Mouse (Mus musculus): ENCODE measurements around the gene Gemin5.
"Not testable (repeated sequence)": the region's sequence is repeated elsewhere in the genome, so short reads cannot be mapped to it uniquely, and the experiment has no call there.

Gene Gemin5

GRCm38 (mm10) chr11:58168167-58168915, at the start of gene Gemin5:
Gemin5 (minus strand) TSS chr11:58168539.
- DNase-seq (ENCODE audit: low spot score in 2 of 2) = peak; percentile 81 to 83

DNA sequence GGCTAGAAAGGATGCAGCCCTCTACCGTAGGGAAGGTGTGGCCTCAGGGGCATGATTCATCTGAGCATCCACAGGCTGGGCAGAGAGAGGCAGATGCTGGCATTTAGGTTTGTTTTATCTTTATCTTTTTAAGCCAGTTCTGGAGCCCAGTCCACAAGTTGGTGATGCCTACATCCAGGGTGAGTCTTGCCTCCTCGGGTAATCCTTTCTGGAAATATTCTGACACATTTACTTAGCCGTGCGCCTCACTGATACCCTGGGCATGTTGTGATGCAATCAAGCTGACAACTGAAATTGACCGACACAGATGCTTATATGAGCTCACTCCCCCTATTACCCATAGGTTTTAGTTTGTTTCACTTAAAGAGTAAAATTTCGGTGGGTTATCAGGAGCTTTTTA, 48.5 kb upstream of the Gemin5 start:
- no peak for DNase-seq (ENCODE audit: low spot score in 2 of 2)

DNA sequence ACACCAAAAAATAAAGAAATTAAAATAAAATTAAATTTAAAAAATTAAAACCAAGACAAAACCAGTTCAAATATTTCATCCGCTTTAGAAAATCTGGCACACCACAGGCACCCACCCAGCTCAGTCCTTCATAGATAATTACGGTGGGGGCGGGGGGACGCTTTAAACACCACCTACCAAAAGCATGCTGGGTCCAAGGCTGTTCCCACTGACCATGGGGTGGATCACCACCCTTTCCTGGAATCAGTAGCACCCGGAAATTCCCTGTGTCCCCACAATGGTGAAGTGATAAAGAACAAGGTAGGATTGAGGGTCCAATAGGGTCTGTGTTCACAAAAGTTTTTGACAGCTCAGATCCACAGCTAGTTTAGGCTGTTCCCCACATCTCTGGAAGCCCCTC, 47.5 kb upstream of the Gemin5 start:
- no peak for DNase-seq (ENCODE audit: low spot score in 2 of 2)

GRCm38 (mm10) chr11:58215049-58215430, 46.7 kb upstream of the Gemin5 start:
- not testable (repeated sequence) for DNase-seq (ENCODE audit: low spot score in 2 of 2)

DNA sequence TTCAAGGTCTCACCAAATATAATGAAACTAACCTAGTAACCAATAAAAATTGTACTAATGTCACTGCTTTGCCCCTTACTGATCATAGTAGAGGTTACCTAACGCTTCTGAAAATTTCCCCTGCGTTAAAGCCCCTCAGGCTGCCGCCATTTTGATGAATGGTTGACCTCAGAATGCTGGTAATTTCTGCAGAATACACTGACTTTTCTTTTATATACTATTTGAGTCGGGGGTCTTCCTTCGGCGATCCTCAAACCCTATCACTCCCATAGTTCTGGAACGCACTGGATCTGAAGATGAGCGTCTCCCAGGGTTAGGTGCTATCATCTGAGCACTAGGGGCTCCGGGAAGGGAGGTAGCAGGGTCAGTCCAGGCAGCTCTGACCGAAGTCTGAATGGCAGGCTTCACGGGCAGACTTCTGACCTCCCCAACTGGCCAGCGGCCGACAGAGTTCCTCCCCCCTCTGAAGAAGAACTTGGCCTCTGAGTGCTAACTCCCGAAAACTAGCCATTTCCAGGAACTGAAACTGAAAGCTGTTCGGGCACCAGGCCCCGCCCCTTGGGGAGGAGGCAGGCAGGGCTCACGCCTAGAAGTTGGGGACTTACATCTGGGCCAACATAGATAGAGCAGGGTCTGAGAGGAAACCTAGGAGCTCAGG, 46.2 kb upstream of the Gemin5 start:
- DNase-seq (ENCODE audit: low spot score in 2 of 2) = peak; percentile 73 to 82

- DNase-seq (ENCODE audit: low spot score in 2 of 2) = no peak
Measured at GRCm38 (mm10) chr11:58213673-58214342, 45.5 kb upstream of the Gemin5 start.

GRCm38 (mm10) chr11:58211682-58212067, 43.3 kb upstream of the Gemin5 start:
- DNase-seq (ENCODE audit: low spot score in 2 of 2) = no peak

GRCm38 (mm10) chr11:58211062-58211681, 42.8 kb upstream of the Gemin5 start:
- DNase-seq (ENCODE audit: low spot score in 2 of 2) = no peak

DNA sequence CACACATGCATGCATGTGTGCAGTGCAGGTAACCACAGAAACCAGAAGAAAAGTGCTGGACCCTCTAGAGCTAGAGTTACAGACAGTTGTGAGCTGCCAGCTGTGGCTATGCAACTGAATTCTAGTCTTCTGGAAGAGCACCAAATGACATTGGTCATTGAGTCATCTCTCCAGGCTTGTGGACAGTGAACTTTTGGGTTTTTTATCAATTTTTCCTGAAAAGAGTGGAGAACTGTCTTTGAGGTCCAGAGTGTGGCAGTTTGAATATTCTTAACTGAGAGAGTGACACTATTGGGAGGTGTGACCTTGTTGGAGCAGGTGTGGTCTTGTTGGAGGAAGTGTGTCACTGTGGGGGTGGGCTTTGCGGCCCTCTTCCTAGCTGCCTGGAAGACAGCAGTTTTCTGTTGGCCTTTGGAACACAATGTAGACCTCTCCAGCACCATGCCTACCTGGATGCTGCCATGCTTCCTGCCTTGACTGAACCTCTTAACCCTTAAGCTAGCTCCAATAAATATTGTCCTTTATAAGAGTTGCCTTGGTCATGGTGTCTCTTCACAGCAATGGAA, 42.1 kb upstream of the Gemin5 start:
- no peak for DNase-seq (ENCODE audit: low spot score in 2 of 2)

DNA sequence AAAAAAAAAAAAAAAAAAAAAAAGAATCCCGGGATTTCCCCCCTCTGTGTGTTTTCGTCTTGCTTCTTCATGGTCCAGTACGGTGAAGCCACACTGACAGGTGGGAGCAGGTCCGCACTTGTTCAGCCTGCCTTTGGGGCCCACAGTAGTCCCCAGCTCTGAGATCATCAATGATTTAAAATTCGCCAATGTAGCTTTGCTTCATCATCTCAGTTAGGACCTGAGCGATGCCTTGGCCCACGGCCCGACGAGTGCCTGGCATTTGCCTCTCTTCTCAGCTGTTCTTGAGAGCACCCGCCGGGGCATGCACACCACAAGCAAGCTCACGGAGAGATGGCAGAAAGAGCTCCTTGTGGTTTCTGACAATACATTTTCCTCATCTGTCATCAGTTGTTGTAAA, 32.7 kb upstream of the Gemin5 start:
- DNase-seq (ENCODE audit: low spot score in 2 of 2) = no peak

- no peak for DNase-seq (ENCODE audit: low spot score in 2 of 2)
Measured at GRCm38 (mm10) chr11:58200226-58200625, 31.9 kb upstream of the Gemin5 start.

DNA sequence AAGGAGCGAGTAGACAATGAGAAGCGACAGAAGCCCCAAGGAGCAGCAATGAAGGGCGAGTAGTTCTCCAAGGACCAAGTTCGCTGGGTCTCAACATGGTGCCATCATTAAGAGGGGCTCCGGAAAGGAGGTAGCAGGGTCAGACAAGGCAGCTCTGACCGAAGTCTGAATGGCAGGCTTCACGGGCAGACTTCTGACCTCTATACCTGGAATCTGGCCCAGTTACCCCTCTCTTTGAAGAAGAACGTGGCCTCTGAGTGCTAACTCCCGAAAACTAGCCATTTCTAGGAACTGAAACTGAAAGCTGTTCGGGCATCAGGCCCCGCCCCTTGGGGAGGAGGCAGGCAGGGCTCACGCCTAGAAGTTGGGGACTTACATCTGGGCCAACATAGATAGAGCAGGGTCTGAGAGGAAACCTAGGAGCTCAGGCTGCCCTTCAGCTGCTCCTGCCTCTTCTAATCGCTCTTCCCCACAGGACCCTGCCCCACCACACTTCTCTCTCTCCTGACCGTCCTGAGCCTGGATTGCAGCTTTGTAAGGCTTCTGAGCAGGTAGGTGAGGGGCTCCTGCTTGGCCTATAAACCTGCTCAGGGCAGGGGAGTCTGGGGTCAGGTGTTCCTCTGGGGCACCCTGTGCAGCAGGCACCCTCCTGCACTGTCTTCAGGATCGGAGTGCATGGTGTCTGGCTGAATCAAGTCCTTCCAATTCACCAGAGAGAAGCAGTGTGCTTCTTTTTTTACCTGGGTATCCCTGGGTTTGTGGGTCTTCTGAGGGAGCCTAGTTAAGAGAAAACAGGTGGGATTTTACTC, 31.1 kb upstream of the Gemin5 start, which contains the start of the genes Igtp and Irgm2:
Gene Igtp, plus strand, starts transcription at position 328 of the 809 bp plus-strand sequence.
Gene Irgm2, plus strand, starts transcription at position 390 of the 809 bp plus-strand sequence.
- DNase-seq (ENCODE audit: low spot score in 2 of 2) = peak; percentile 67 to 72

GRCm38 (mm10) chr11:58198663-58199062, 30.3 kb upstream of the Gemin5 start:
- DNase-seq (ENCODE audit: low spot score in 2 of 2) = no peak

DNA sequence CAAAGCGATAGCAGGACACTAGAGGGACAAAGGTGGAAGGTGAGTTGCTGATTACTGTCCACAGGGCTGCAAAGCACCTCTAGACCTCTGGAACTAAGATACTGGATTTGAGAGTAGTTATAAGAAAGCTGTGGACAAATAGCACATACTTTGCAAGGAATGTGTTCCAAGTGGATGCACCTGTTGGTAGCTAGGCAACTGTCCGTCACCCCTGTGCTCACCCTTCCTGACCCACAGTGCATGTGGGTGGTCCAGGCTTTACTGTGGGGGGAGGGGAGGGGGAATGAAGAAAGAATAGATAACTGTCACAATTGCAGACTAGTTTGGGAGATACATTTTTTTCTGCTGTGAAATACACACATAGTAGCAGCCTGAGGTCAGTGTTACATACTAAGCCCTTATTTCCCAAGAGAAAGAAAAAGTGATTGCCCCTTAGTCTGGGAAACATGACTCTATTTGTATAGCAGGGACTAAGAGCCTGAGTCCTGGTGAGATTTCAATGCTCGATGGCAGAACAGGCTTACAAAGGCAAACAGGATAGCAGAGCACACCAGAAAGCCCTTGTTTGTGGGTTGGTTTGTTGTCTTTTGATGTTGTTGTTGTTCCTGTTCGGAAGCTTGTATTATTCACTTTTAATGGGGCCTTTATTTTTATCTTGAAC, 25.7 kb upstream of the Gemin5 start:
- DNase-seq (ENCODE audit: low spot score in 2 of 2) = no peak

GRCm38 (mm10) chr11:58193326-58193725, 25.0 kb upstream of the Gemin5 start:
- no peak for DNase-seq (ENCODE audit: low spot score in 2 of 2)

DNA sequence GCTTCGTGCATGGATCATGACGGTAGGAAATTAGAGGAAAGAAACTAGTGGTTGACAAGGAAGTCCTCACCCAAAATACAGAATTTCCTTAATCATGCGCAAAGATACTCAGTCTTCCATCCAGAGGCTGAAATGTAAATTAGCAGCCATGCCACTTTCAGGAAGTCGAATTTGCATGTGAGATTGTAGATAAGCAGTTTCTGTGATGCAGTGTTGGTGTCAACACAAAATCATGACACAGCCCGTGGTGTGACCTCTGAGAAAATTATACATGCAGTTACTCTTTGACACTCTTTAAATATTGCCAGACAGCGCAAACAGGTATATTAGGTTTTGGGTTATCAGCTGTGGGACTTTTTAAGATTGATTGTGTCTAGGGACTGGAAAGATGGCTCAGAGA, 21.3 kb upstream of the Gemin5 start:
- DNase-seq (ENCODE audit: low spot score in 2 of 2) = no peak

- DNase-seq (ENCODE audit: low spot score in 2 of 2) = no peak
Measured at GRCm38 (mm10) chr11:58183579-58183978, 15.2 kb upstream of the Gemin5 start.

- no peak for DNase-seq (ENCODE audit: low spot score in 2 of 2)
Measured at GRCm38 (mm10) chr11:58180756-58181155, 12.4 kb upstream of the Gemin5 start.

GRCm38 (mm10) chr11:58179986-58180385, 11.6 kb upstream of the Gemin5 start:
- DNase-seq (ENCODE audit: low spot score in 2 of 2) = not testable (repeated sequence)

DNA sequence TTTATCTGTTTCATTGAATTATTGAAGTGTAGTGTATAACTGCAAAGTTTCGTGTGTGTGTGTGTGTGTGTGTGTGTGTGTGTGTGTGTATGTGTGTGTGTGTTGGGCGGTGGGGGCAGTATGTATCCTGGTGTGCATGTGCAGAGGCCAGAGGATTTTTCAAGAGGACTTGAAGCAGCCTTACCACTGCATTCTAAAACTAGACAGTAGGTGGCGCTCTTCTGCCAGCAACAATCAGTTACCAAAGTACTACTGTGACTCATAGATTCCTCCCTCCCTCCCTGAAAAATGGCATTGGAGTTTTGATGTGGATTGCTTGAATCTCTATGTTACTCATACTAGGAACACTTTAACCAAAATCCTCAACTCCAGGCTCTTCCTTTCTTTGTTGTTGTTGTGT, 11.2 kb upstream of the Gemin5 start:
- DNase-seq (ENCODE audit: low spot score in 2 of 2) = peak; percentile 34 to 63

Measured in urinary bladder, postnatal 4 days (tissue).